Mouse (Mus musculus) brown adipose tissue, adult 24 weeks (tissue): Measurements from ENCODE around the gene Gramd4. TPM values are rescaled to one million over a fixed set of nuclear protein-coding genes. Genes with fewer than 3 reads are reported as not detected.
A peak's percentile ranks its signal among the peaks of the same experiment; 100 is the strongest.
"Not testable (repeated sequence)": the region's sequence is repeated elsewhere in the genome, so short reads cannot be mapped to it uniquely, and the experiment has no call there.

Experiments
- H3K27ac ChIP-seq: fragments of 200-500 bp; replicated peaks from 2 replicates; pipeline ENCODE4 v1.5.1; 2012; ENCODE audit warnings: low read depth, mild to moderate bottlenecking, low read length
- H3K4me1 ChIP-seq: fragments of 200-500 bp; 2 replicates; pipeline ENCODE4 v1.6.1; 2012; ENCODE audit warnings: low read length, mixed read lengths; ENCODE audit not compliant: control insufficient read depth, insufficient read depth, insufficient read length
- H3K4me3 ChIP-seq: fragments of 200-500 bp; 2 replicates; pipeline ENCODE4 v1.5.1; 2012; ENCODE audit warnings: low read depth, mild to moderate bottlenecking, low read length, moderate library complexity; ENCODE audit not compliant: insufficient read depth
- polyA plus RNA-seq: library from polyadenylated mRNA; stranded (reverse); fragments of >200 nt; gene quantifications from 2 replicates; pipeline ENCODE4 v1.2.4, GENCODE M21; 2012; ENCODE audit not compliant: missing spikeins, insufficient read depth, insufficient read length

Gene Gramd4
- polyA plus RNA-seq, 1 experiment: 13.5 TPM

- peaks cover 12% of the 10 kb centered on the region for H3K4me1 ChIP-seq
- H3K4me3 ChIP-seq: no peak overlapping the region
- H3K27ac ChIP-seq: no peak overlapping the region
These were observed 118.0 kb downstream of the Gramd4 start for GRCm38 (mm10) chr15:86175253-86176050.

DNA sequence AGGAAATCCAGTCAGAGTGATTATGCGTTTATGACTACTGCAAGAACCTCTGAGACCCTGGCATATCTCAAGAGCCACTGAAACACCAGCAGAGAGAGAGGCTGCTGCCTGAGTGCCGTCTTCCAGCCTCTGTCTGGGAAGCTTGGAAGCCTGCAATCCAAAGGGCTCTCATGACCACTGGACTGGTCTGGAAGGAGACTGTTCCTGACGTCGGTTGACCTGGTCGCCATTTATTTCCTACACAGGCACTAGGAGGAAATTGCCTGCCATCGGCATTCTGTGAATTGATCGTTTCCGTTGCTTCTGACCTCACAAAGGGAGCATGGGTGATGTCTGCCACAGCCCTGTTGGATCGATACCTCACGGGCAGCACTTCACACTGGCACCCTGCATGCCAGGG is 118.7 kb downstream of the Gramd4 start:
- Histone ChIP-seq H3K4me3 (no peak overlapping the region), H3K4me1 (peaks cover 12% of the 10 kb centered on the region), H3K27ac (no peak overlapping the region)

DNA sequence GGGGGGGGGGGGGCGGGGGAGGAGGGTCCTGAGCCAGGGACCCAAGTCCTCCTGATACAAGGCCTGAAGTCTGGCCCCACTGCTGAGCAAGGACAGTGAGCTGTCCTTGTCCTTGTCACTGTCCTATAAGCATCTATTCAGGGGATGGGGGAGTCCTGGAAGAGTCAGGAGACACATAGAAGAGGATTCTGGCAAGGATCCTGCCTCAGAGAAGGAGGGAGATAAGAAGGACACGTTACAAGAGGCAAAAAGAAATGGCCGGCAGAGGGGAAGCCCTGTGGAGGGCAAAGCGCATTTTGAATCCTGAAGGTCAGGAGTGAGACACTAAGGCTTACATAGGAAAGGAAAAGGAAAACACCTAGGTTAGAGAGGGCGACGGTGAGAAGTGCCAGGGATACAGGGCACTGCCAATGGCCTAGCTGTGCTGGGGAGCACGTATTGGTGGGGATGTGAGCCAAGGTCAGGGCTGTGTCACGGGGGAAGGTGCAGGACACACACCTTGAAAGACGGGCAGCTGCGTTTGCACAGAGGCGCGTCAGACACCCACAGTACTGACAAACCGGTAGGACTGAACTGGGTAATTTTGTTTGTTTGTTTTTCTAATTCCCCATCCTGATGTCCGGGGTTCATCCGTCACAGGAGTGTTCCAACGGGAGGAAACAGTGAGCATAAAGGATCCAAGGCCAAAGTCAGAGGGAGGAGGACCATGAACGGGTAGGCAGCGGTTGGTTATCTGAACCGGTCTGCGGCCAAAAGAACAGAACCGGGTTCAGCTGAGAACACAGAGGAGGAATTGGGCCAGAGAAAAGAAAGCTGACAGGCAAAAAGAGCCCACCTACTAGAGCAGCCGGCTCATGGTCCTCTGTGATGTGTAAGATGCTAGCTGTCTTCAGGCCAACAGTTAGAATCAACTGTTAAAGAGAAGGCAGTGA is 119.5 kb downstream of the Gramd4 start:
- Histone ChIP-seq H3K4me3 (no peak overlapping the region), H3K27ac (no peak overlapping the region), H3K4me1 (peaks cover 14% of the 10 kb centered on the region)

DNA sequence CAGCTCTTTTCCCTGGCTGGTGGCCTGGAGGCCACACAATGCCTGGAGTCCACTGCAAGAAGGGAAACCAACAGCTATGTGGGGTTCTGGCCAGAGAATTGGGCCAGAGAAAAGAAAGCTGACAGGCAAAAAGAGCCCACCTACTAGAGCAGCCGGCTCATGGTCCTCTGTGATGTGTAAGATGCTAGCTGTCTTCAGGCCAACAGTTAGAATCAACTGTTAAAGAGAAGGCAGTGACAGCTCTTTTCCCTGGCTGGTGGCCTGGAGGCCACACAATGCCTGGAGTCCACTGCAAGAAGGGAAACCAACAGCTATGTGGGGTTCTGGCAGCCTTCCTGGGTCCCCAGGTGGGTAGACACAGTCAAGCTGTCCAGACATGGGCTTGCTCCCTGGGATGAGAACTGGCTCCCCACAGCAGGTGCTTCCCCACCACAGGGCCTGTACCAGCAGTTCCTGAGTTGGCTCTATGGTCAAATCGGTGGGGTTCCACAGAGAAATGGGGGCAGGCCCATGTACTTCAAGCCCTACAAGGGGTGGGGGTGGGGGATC is 120.3 kb downstream of the Gramd4 start:
- peaks cover 14% of the 10 kb centered on the region for H3K4me1 ChIP-seq
- not testable (repeated sequence) for H3K27ac ChIP-seq, H3K4me3 ChIP-seq

DNA sequence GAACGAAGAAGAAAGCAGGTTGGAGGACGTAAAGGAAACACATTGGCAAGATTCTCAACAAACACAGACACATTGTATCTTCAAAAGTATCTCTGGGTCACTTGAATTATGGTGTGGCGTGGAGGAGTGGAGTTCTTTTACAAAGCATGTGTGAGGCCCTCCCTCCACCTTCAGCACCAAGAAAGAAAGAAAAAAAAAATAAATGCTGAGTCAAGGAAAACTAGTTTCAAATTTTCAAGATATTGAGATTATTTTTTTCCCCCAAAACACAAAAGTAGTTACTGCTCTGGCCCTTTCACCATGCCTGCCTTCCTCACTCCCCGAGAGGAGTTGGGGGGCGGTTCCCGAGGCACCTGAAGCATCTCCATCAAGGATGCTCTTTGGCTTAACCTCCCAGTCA is 121.1 kb downstream of the Gramd4 start:
- H3K27ac ChIP-seq: no peak overlapping the region
- peaks cover 17% of the 10 kb centered on the region for H3K4me1 ChIP-seq
- H3K4me3 ChIP-seq: no peak overlapping the region

GRCm38 (mm10) chr15:86180427-86180826 is 122.9 kb downstream of the Gramd4 start:
- Histone ChIP-seq H3K4me1 (peaks cover 13% of the 10 kb centered on the region), H3K4me3 (no peak overlapping the region), H3K27ac (no peak overlapping the region)

GRCm38 (mm10) chr15:86181321-86181720 is 123.8 kb downstream of the Gramd4 start:
- H3K4me3 ChIP-seq, H3K27ac ChIP-seq: not testable (repeated sequence)
- peaks cover 16% of the 10 kb centered on the region for H3K4me1 ChIP-seq

GRCm38 (mm10) chr15:86181941-86182439 is 124.5 kb downstream of the Gramd4 start:
- H3K4me3 ChIP-seq: 0 out of 2 replicates have a peak overlapping the region, but pooled peaks have one; percentile 2
- H3K27ac ChIP-seq: peak overlapping the region; percentile 68
- H3K4me1 ChIP-seq: peaks cover 20% of the 10 kb centered on the region

DNA sequence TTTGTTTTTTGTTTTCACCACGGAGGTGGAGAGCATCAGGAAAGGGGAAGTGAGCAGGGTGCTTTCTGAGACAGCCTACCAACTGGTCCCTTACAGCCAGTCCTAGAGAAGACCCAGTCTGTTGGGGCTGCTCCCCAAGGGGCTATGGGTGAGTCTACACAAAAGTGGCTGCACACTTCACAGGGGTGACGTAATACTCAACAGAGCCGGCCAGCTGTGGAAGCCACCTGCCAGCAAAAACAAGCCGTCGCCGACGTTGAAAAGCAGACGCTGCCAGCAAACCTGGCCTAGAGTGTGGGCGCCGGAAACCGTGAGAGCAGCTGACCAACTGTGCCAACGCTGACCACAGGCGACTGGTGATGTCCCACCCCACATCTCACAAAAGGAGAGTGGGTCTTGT is 125.2 kb downstream of the Gramd4 start:
- H3K4me1 ChIP-seq: peaks cover 17% of the 10 kb centered on the region
- peak overlapping the region; percentile 87 for H3K27ac ChIP-seq
- peak overlapping the region; percentile 21 for H3K4me3 ChIP-seq

DNA sequence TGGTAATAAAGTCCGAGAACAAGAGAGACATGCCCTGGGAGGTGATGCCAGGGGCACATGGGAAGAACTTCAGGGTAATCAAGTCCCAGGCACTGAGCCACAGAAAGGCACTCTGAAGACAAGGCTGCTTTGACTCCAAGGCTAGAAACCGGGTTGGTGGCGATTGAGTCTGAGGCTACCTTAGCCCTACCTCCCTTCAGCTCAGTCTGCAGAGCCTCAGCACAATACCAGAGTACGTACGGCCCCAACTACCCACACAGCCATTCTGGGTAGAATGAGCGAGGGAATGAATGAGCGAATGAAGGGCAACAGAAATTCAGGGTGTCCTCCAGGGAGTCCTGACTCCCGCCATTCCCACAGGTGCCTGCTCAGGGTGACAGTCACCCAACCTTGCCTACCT is 126.0 kb downstream of the Gramd4 start:
- peaks cover 23% of the 10 kb centered on the region for H3K4me1 ChIP-seq
- H3K27ac ChIP-seq: 0 out of 2 replicates have a peak overlapping the region, but pooled peaks have one; percentile 27
- peak overlapping the region; percentile 25 for H3K4me3 ChIP-seq

- H3K4me3 ChIP-seq: peak overlapping the region; percentile 90
- H3K4me1 ChIP-seq: peaks cover 28% of the 10 kb centered on the region
- peak overlapping the region; percentile 91 for H3K27ac ChIP-seq
These were observed 126.6 kb downstream of the Gramd4 start for GRCm38 (mm10) chr15:86184071-86184470.

DNA sequence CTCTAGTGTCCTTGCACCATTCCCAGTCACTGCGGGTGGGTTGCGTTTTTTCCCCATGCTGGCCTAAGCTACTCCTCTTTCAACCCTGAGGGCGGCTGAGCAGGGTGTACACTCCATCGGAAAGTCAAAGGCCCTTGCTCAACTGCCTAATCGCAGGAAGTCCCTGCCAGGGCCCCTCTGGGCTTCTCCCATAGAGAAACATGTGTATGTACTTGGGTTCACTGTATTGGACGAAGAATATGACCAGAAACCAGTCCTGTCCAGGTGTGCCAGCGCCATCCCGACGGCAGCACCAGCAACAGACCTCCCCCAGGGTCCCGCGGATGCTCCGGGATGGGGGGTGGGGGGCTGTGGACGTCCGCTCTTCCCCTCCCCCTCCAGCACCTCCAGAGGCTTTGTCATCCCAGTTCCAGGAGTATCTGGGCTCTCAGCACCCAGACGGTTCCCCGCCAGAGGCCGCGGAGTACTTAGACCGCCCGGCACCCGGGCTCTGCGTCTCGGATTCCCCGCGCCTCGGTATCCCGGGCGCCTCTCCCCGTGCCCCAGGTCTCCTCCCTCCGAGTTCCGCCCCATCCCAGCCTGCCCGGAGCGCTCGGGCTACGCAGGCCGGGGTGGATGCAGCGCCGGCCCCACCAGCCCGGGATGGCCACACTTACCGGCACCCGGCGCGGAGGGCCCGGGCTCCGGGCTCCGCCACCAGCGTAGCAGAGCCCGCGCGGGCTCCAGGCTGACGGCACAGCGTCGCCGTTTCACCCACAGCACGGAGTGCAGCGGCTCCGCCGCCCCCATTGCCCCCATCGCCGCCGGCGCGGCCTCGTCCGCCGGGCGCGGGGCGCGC is 127.6 kb downstream of the Gramd4 start:
- H3K4me1 ChIP-seq: peaks cover 33% of the 10 kb centered on the region
- H3K4me3 ChIP-seq: peak overlapping the region; percentile 90
- H3K27ac ChIP-seq: peak overlapping the region; percentile 91

DNA sequence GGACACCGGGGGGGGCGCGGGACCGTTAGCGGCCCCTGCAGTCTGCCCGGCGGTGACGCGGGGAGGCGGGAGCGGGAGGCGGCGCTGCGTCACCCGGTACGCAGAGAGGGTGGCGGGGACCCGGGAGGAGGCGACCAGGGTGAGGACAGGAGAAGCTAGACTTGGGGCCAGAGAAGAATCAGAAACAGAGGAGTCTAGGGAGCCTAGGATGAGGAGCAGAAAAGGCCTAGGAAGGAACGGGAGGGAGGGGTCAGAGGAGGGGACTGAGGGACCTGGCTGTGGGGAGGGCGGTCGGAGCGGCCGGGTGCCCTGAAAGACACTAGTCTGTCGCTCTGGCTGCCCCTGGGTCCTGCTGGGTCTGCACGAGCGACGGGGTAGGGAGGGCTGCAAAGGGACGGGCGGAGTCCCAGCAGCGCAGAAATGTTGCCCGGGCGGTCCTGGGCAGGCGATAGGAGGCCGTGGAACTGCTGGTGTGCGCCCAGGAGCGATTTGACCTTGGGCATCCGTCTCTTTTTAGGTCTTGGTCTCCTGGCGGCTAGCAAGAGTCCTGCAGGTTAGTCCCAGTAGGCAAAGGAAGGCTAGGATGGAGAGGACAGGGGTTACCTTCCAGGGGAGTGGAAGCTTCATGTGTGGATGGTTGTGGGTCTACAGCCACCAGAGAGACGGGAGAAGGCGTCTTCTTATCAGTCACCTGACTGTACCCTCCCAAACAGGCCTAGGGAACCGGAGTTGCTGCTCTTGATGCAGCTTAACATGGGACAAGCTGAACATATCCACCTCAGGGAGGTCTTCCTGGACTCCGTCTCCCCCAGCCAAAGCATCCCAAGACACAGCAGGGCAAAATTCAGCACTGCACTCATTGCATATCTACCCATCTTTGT is 128.4 kb downstream of the Gramd4 start, which contains the start of gene Cerk:
Gene Cerk (minus strand): TSS at position 453 of the 881 bp plus-strand sequence.
- Histone ChIP-seq H3K4me1 (peaks cover 33% of the 10 kb centered on the region), H3K4me3 (peak within 1 kb of the TSS; percentile 90), H3K27ac (peak within 1 kb of the TSS; percentile 91)
